Mouse (Mus musculus) myocyte (in vitro differentiated cells): ENCODE data around the gene Gm42715. TPM values are rescaled to one million over a fixed set of nuclear protein-coding genes. Genes with fewer than 3 reads are reported as not detected.
A peak's percentile ranks its signal among the peaks of the same experiment; 100 is the strongest.

ENCODE experiments used
- H3K27me3 ChIP-seq: one replicate; pipeline ENCODE4 v1.6.1; 2011; ENCODE audit not compliant: control insufficient read depth, insufficient read depth, insufficient read length
- H3K36me3 ChIP-seq: one replicate; pipeline ENCODE4 v1.6.1; 2011; ENCODE audit not compliant: control insufficient read depth, insufficient read depth
- H3K4me2 ChIP-seq: one replicate; pipeline ENCODE4 v1.6.1; 2011; ENCODE audit warnings: low read depth, control low read depth
- H3K4me3 ChIP-seq: one replicate; pipeline ENCODE4 v1.5.1; 2011; ENCODE audit warnings: mild to moderate bottlenecking, control low read depth, moderate library complexity
- H3K79me2 ChIP-seq: one replicate; pipeline ENCODE4 v1.6.1; 2011; ENCODE audit not compliant: control insufficient read depth, insufficient read depth
- H3ac ChIP-seq: one replicate; pipeline ENCODE4 v1.6.1; 2011; ENCODE audit not compliant: control insufficient read depth, insufficient read length
- CEBPB ChIP-seq: IDR thresholded peaks from 2 replicates; pipeline ENCODE4 v1.6.1; 2011; ENCODE audit warnings: mild to moderate bottlenecking, moderate library complexity; ENCODE audit not compliant: poor library complexity, insufficient read depth, severe bottlenecking
- E2F4 ChIP-seq: IDR thresholded peaks from one replicate; pipeline ENCODE4 v1.6.1; 2011; ENCODE audit warnings: mild to moderate bottlenecking, control low read depth, moderate library complexity; ENCODE audit not compliant: insufficient read depth
- MAX ChIP-seq: IDR thresholded peaks from one replicate; pipeline ENCODE4 v1.6.1; 2011; ENCODE audit warnings: low read depth, mild to moderate bottlenecking, control low read depth
- MYOD1 ChIP-seq, 3 experiments: IDR thresholded peaks; one replicate each; pipeline ENCODE4 v1.6.1; 2011; ENCODE audit warnings: control low read depth in 2 of 3, low read depth in 2 of 3, mild to moderate bottlenecking in 2 of 3, moderate library complexity in 1 of 3; ENCODE audit not compliant: insufficient read length in 2 of 3, control insufficient read depth in 1 of 3
- MYOG ChIP-seq, 3 experiments: IDR thresholded peaks; one replicate each; pipeline ENCODE4 v1.6.1; 2011; ENCODE audit warnings: control low read depth in 2 of 3, low read depth in 2 of 3, mild to moderate bottlenecking in 2 of 3; ENCODE audit not compliant: insufficient read length in 2 of 3, control insufficient read depth in 1 of 3, insufficient read depth in 1 of 3
- POLR2A ChIP-seq: IDR thresholded peaks from one replicate; pipeline ENCODE4 v1.6.1; 2011; ENCODE audit warnings: low read depth, mild to moderate bottlenecking, control low read depth, moderate library complexity; ENCODE audit not compliant: insufficient read length
- POLR2AphosphoS2 ChIP-seq: IDR thresholded peaks from one replicate; pipeline ENCODE4 v1.6.1; 2011; ENCODE audit warnings: low read depth, control low read depth; ENCODE audit not compliant: insufficient read length
- REST ChIP-seq: IDR thresholded peaks from one replicate; pipeline ENCODE4 v1.6.1; 2011; ENCODE audit warnings: mild to moderate bottlenecking, control low read depth, moderate library complexity; ENCODE audit not compliant: insufficient read depth, insufficient read length
- SRF ChIP-seq: IDR thresholded peaks from one replicate; pipeline ENCODE4 v1.6.1; 2011; ENCODE audit warnings: low read depth; ENCODE audit not compliant: control insufficient read depth, insufficient read length
- TCF12 ChIP-seq: IDR thresholded peaks from one replicate; pipeline ENCODE4 v1.6.1; 2011; ENCODE audit warnings: mild to moderate bottlenecking, control low read depth; ENCODE audit not compliant: poor library complexity, insufficient read depth, severe bottlenecking
- TCF3 ChIP-seq: IDR thresholded peaks from one replicate; pipeline ENCODE4 v1.6.1; 2011; ENCODE audit warnings: low read depth, control low read depth; ENCODE audit not compliant: insufficient read length
- USF1 ChIP-seq: IDR thresholded peaks from one replicate; pipeline ENCODE4 v1.6.1; 2011; ENCODE audit warnings: low read depth, mild to moderate bottlenecking, control low read depth, moderate library complexity
- polyA plus RNA-seq: library from polyadenylated mRNA; unstranded; fragments of >200 nt; fragmentation: generic; extraction: Trizol; gene quantifications from one replicate; pipeline ENCODE4 v1.2.1, GENCODE M21; 2012; ENCODE audit warnings: missing spikeins

Gm42715 gene
- polyA plus RNA-seq, 1 experiment = 6.8 TPM

DNA sequence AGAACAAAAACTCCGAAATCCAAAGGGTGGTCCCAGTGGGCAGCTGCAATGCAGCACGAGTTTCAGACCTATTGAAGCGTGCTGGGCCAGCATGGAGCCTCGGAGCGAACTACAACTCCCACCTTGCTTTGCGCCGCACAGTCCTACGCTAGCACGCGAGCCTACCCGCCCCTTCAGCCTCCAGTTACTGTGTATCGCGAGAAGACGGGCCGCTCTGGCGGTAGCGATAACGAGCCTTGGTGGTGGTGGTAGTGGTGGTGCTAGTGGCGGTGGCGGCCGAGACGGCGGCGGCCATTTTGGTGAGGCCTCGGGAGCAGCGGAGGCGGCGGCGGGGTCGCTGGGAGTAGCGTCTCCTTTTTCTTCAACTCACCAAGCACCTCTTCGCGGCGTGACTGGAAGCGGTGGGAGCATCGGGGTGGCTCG, 7.6 kb upstream of the Gm42715 start, which contains the start of gene Srcap:
Srcap (plus strand) TSS at position 176 of the 423 bp plus-strand sequence.
- TF ChIP-seq MAX = no peak
- TF ChIP-seq POLR2AphosphoS2 = peak; percentile 98
- no peak for TF ChIP-seq MYOD1 (IDR thresholded peaks at IDR 0.05; ENCODE audit: control insufficient read depth in 1 of 3, insufficient read length in 2 of 3, low read depth in 2 of 3)
- TF ChIP-seq MYOG (IDR thresholded peaks at IDR 0.05; ENCODE audit: control insufficient read depth in 1 of 3, insufficient read depth in 1 of 3, insufficient read length in 2 of 3, low read depth in 2 of 3) = peak in 1 of 3 experiments; percentile 5
- peak; percentile 90 for TF ChIP-seq POLR2A
- peaks cover 35% of the 10 kb centered on the region for H3K79me2 ChIP-seq
- H3K4me3 ChIP-seq = peak within 1 kb of the TSS; percentile 70
- H3K27me3 ChIP-seq = no peaks in the 10 kb centered on the region
- H3K4me2 ChIP-seq = peak within 1 kb of the TSS; percentile 99
- peaks cover 14% of the 10 kb centered on the region for H3K36me3 ChIP-seq
- peak within 1 kb of the TSS; percentile 91 for H3ac ChIP-seq

DNA sequence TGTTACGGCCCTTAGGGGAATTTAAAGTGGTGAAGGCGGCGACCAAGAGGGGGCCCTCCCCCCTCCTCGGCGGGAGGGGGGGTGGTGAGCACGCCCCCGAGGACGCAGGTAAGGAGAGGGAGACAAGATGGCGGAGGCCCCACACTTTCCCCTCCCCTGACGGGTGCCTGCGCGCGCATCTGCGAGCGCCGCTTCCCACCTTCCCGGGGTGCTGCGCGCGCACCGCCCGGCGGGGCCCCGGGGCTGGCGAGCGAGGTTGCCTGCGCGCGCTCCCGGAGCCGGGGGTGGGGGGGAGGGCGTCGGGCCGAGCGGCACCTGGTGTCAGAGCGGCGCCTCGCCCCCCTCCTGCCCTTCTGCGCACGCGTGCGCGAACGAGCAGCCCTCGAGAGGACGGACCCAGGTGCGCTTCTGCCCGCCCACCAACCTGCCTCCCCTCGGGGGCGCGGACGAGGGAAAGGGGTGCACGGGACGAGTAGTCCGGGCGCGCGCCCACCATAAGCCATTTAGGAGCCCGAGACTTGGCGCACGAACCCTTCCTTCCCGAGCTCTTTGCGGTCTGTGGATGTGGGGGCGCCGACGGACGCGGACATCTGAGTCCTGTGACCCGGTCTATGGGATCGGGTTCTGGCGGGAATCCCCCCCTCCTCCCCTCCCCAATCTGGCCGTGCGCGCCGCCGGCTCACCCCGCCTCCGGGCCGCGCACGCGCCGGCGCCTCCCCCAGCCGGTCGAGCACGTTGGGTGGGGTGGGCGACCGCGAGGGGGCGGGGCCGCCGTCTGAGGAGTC, 7.0 kb upstream of the Gm42715 start:
- Histone ChIP-seq H3K79me2 (peaks cover 37% of the 10 kb centered on the region), H3K4me2 (peak overlapping the region; percentile 18), H3K36me3 (peaks cover 20% of the 10 kb centered on the region), H3ac (peak overlapping the region; percentile 91), H3K4me3 (peak overlapping the region; percentile 70), H3K27me3 (no peaks in the 10 kb centered on the region)
- TF ChIP-seq MYOG (IDR thresholded peaks at IDR 0.05; ENCODE audit: control insufficient read depth in 1 of 3, insufficient read depth in 1 of 3, insufficient read length in 2 of 3, low read depth in 2 of 3) (peak in 2 of 3 experiments; percentile 14 to 45), POLR2A (peak; percentile 53), E2F4 (peak; percentile 9), TCF12 (no peak), SRF (no peak), POLR2AphosphoS2 (peak; percentile 58), MYOD1 (IDR thresholded peaks at IDR 0.05; ENCODE audit: control insufficient read depth in 1 of 3, insufficient read length in 2 of 3, low read depth in 2 of 3) (peak in 2 of 3 experiments; percentile 4 to 68)

DNA sequence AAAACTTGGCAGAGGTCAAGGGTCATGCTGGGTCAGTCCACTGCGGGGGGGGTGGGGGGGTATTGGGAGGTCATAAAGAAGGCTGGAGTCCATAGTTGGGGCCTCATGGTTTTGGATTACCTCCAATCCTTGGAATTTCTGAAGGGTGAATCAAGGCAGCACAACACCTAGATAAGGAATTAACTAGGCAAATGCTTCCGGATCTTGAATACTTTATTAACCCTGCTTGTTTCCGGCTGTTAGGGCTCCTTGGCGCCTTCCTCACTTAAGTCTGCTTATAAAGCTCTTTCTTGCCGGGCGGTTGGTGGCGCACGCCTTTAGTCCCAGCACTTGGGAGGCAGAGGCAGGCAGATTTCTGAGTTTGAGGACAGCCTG, 6.4 kb upstream of the Gm42715 start:
- peak overlapping the region; percentile 91 for H3ac ChIP-seq
- H3K4me2 ChIP-seq = peak overlapping the region; percentile 61

DNA sequence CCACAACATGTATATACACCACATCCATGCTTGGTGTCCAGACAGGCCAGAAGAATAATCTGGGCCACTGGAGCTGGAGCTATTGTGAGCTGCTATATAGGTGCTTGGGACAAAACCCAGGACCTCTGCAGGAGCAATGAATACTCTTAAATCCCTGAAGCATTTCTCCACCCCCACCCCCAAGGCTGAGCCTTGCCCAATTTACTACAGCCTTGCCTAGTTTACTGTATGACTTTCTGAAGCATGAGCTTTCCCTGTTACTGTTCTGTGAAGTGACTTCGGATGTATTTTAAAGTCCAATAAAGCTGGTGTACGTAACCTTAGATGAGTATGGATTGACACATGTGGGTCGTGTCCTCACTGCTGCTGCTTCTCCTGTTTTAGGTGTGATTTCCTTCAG, 5.6 kb upstream of the Gm42715 start:
- no peak overlapping the region for H3ac ChIP-seq
- H3K4me3 ChIP-seq = peak overlapping the region; percentile 70
- no peaks in the 10 kb centered on the region for H3K27me3 ChIP-seq
- H3K79me2 ChIP-seq = peaks cover 42% of the 10 kb centered on the region
- TF ChIP-seq POLR2AphosphoS2 = no peak
- TF ChIP-seq E2F4 = no peak
- no peak for TF ChIP-seq SRF
- no peak for TF ChIP-seq TCF12
- TF ChIP-seq MYOG (IDR thresholded peaks at IDR 0.05; ENCODE audit: control insufficient read depth in 1 of 3, insufficient read depth in 1 of 3, insufficient read length in 2 of 3, low read depth in 2 of 3) = no peak
- TF ChIP-seq REST = no peak
- no peak for TF ChIP-seq TCF3
- TF ChIP-seq MYOD1 (IDR thresholded peaks at IDR 0.05; ENCODE audit: control insufficient read depth in 1 of 3, insufficient read length in 2 of 3, low read depth in 2 of 3) = no peak
- TF ChIP-seq MAX = no peak
- no peak for TF ChIP-seq POLR2A
- no peak for TF ChIP-seq USF1
- peak overlapping the region; percentile 61 for H3K4me2 ChIP-seq
- H3K36me3 ChIP-seq = peaks cover 20% of the 10 kb centered on the region

More for the DNA sequence above, 6.4 kb upstream of the Gm42715 start:
- peaks cover 41% of the 10 kb centered on the region for H3K79me2 ChIP-seq
- TF ChIP-seq TCF3 (no peak), SRF (no peak), MAX (no peak), MYOG (IDR thresholded peaks at IDR 0.05; ENCODE audit: control insufficient read depth in 1 of 3, insufficient read depth in 1 of 3, insufficient read length in 2 of 3, low read depth in 2 of 3) (no peak), POLR2AphosphoS2 (no peak), E2F4 (no peak), REST (no peak), USF1 (no peak), MYOD1 (IDR thresholded peaks at IDR 0.05; ENCODE audit: control insufficient read depth in 1 of 3, insufficient read length in 2 of 3, low read depth in 2 of 3) (no peak), CEBPB (no peak), POLR2A (no peak), TCF12 (no peak)
- peak overlapping the region; percentile 70 for H3K4me3 ChIP-seq
- H3K27me3 ChIP-seq = no peaks in the 10 kb centered on the region
- H3K36me3 ChIP-seq = peaks cover 20% of the 10 kb centered on the region

DNA sequence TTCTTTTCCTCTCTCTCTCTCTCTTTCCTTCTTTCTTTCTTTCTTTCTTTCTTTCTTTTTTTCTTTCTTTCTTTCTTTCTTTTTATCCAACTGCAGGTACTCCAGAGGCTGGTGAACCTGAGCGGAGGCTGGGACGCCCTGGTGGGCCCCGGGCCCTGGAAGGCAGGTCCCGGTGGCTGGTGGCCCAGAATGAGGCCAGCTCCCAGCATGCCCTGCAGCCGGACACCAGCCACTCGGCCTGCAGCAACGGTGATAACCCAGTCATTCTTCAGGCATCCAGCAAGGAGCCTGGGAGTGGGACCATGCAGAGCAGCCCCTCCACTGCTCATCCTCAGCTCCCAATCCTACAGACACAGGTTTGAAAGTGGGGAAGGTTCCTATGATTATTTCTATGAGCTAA, 3.5 kb upstream of the Gm42715 start:
- Histone ChIP-seq H3K4me3 (no peak overlapping the region), H3K27me3 (no peaks in the 10 kb centered on the region), H3K4me2 (no peak overlapping the region), H3K79me2 (peaks cover 45% of the 10 kb centered on the region), H3ac (no peak overlapping the region), H3K36me3 (peaks cover 20% of the 10 kb centered on the region)
- TF ChIP-seq CEBPB = no peak
- no peak for TF ChIP-seq MAX
- TF ChIP-seq POLR2AphosphoS2 = no peak
- TF ChIP-seq MYOG (IDR thresholded peaks at IDR 0.05; ENCODE audit: control insufficient read depth in 1 of 3, insufficient read depth in 1 of 3, insufficient read length in 2 of 3, low read depth in 2 of 3) = no peak
- TF ChIP-seq POLR2A = no peak
- no peak for TF ChIP-seq SRF
- TF ChIP-seq USF1 = no peak
